Mouse (Mus musculus) induced T-regulatory cell, adult 2 months (primary cell): Measurements from ENCODE around the gene Slc7a11.
"Not testable (repeated sequence)": the region's sequence is repeated elsewhere in the genome, so short reads cannot be mapped to it uniquely, and the experiment has no call there.

Experiments used
- DNase-seq: peaks from one replicate; pipeline ENCODE4 v3.0.0-alpha.2; 2012; ENCODE audit warnings: low read depth

Gene Slc7a11

GRCm38 (mm10) chr3:50443421-50443916 is at the start of gene Slc7a11:
Gene Slc7a11, minus strand, starts transcription at chr3:50443614.
- peak; percentile 5 for DNase-seq

DNA sequence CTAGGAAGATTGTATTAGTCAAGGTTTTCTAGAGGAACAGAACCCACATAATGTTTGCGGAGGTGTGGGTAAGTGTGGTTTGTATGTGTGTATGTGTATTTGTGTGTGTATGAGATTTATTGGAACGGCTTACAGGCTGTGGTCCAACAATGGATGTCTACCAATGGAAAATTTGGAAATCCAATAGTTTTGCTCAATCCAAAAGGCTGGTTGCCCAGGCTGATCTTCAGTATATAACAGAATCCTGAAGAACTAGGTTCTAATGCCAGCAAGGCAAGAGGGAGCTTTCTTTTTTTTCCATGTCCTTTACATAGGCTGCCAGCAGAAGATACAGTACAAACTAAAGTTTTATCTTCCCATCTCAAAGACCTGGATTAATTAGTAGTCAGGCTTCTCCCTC is 48.3 kb upstream of the Slc7a11 start:
- DNase-seq: no peak

DNA sequence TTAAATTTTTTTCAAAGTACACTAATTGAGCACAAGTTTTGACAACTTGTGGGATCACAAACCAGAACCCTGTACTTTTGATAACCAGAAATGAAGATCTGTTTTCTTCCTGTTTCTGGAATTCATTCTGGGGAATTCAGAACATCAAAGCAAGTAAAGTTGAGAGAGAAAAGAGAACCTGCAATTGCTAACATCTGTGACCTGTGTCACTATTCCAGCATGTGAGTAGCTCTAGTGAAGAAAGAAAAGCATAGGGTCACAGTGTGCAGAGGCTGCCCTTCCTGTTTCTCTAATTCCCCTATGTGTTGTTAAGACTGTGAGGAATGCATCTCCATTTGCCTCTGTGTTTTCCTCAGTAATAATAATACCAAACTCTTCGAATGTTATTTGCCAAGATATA is 40.7 kb upstream of the Slc7a11 start:
- no peak for DNase-seq

- DNase-seq: no peak
These were observed 18.8 kb upstream of the Slc7a11 start for GRCm38 (mm10) chr3:50462223-50462622.

DNA sequence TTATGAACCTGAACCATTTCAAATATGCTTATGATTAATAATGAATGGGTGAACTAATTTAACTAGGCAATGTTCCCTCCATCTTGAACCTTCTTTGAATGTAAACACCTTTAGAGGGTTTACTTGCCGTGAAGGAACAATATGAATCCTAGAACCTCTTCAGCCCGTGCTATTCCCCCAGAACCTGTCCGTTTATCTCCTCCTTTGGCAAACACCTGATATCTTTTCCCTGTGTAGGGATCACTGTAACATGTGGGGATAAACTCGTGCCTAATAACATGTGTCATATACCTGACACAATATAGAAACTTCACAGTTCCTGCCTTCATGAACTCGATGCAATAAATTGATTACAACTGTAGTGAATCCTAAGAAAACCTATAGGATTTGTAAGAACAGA is 13.7 kb upstream of the Slc7a11 start:
- DNase-seq: no peak

DNA sequence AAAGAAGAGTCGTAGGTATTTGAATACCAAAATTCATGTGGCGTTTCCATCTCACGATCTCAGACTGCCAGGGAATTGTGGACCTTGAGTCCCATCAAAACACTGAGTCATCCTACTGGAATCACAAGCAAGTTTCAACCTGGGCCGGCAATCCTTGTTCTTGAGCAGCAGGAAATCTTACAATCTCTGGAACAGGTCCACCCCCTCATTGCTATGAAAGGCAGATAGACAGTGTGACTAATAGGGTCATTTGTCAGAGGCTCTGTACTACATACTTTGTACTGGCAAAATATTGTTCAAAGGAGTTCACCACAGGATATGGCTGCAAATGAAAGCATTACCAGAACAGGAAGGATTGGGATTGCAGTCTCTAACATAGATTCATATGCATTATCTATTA is 13.2 kb upstream of the Slc7a11 start:
- no peak for DNase-seq

DNA sequence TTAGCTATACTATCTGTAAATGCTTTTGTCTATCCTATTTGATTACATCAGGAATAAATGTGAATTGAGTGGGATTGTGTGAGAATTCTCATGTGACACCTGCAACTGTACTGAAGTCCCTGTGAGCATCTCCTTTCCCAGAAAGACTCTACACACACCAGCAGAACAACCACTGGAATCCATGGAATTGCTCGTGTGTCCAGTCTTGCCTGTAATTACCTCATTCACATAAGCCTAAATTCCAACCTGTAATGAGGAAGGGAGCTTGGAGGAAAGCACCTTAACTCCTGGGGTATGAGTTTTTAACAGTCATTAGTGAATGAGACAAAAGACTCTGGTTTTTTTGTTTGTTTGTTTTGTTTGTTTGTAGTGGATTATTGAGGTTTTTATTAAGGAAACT is 12.6 kb upstream of the Slc7a11 start:
- DNase-seq: no peak

GRCm38 (mm10) chr3:50445050-50445775 is 1.8 kb upstream of the Slc7a11 start:
- DNase-seq: no peak

- peak; percentile 10 for DNase-seq
These were observed 528 bp upstream of the Slc7a11 start for GRCm38 (mm10) chr3:50443942-50444341.

DNA sequence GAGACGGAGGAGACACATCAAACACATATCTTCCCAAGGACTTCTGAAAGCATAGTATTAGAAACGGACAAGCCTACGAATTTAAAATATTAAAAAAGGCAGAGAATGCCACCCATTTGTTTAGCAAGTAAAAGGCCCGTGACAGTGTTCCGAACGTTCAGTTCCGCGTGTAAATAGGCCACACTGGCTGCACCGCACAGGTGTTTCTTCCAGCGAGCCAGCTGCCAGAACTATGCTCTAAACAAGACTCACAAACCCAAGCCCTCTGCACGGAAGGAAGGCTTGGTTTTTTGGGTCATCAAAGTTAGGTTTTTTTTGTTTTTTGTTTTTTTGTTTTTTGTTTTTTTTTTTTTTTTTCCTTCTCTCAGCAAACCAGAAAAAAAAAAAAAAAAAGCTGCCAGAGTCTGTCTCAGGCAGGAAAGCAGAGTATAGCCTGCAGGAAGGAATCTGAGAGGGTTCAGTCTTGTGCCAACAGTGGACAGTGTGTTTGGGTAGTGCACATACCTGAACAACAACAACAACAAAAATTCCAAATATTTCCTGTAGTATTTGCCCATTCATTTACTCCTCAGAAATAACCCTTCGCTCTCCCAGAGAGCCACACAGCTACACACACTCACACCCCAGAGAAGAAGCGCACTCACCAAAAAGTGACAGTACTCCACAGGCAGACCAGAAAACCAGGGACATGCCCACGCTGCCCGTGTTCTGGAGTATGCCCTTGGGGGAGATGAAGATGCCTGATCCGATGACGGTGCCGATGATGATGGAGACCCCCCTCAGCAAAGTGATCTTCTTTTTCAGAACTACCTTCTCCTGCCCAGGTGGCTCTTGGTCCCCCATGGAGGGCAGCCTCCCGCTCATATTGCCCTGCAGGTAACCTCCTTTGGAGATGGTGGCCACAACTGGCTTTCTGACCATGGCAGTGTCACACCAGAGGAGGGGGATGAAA is 797 bp downstream of the Slc7a11 start:
- no peak for DNase-seq

GRCm38 (mm10) chr3:50441330-50441729 is 2.1 kb downstream of the Slc7a11 start:
- DNase-seq: no peak

GRCm38 (mm10) chr3:50440409-50440808 is 3.0 kb downstream of the Slc7a11 start:
- DNase-seq: no peak

GRCm38 (mm10) chr3:50439429-50439828 is 4.0 kb downstream of the Slc7a11 start:
- DNase-seq: no peak

DNA sequence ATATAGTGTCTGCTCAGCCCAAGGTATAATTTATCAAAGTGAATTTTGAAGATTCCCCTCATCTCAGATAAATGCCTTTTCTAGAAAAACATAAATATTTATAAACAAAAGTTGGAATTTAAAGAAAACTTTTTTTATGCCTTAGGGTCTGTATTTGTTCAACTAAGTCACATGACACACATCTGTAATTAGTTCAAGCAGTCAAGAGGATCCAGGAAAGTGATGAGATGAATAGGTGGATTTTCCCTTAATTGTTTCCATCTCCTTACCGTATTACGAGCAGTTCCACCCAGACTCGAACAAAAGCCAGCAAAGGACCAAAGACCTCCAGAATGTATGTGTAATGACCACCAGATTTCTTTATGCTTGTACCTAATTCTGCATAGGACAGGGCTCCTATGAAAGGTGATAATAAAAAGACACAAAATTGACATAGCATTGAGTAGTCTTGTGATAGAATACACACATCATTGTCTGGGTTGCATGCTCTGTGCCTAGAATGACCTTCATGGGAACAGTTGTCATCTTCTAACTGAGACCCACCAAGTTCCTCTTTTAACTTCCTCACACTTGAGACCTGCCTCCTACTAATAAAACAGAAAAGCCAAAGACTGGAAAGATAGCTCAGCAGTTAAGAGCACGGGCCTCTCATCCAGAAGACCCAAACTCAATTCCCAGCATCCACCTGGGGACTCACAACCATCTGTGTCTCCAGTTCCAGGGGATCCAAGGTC is 4.7 kb downstream of the Slc7a11 start:
- DNase-seq: no peak

DNA sequence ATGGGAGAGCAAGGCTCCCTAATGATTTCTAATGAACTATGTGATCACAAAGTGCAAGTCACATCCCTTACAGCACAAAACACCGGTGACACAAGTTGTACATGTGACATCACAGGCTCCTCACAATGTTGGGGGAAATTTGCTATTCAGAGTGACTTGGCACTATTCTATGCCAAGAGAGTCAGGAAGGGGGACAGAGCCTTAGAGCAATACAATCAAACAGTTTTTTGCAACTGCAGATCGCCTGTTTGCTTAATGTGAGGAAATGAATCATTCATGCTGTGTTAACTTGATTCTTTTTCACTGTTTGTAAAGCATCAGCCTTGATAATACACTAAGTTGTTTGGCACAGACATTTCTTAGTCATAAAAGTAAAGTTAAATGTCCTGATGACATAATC is 5.3 kb downstream of the Slc7a11 start:
- not testable (repeated sequence) for DNase-seq

GRCm38 (mm10) chr3:50436409-50436808 is 7.0 kb downstream of the Slc7a11 start:
- DNase-seq: not testable (repeated sequence)

DNA sequence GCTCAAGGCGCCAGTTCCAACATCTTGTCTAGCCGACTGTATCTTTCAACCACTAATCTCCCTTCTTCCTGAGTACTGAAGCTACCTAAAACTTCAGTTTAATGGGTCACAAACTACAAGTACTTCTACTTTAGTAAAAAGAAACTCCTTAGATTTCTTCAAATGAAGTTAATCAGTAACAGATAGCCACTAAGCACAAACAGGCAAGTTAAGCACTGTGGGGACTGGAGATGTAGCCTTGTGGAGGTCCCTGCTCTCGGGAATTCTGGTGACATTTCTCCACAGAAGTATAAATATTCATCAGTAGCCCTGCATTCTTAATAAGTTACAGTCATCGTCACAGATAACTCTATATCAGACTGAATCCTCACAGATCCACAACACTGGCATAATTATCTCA is 9.6 kb downstream of the Slc7a11 start:
- DNase-seq: no peak

DNA sequence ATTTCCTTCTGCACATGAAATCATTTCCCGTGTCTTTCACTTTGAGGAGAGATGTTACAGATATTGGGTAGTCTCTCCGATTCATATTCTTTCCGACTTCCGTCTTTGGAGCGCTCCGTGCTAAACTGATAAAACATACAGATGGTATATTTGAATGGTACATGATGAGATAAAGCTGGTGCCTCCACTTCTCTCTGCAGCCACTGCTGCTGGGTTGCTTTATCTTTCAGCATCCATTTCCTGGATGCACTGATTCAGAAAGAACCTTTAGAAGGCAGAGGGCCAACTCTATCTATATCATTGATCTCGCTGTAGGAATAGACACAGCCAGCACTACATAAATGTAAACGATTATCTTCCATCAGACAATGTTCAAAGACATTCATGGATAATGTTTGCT is 12.6 kb downstream of the Slc7a11 start:
- no peak for DNase-seq

GRCm38 (mm10) chr3:50421480-50422277 is 21.7 kb downstream of the Slc7a11 start:
- DNase-seq: no peak

DNA sequence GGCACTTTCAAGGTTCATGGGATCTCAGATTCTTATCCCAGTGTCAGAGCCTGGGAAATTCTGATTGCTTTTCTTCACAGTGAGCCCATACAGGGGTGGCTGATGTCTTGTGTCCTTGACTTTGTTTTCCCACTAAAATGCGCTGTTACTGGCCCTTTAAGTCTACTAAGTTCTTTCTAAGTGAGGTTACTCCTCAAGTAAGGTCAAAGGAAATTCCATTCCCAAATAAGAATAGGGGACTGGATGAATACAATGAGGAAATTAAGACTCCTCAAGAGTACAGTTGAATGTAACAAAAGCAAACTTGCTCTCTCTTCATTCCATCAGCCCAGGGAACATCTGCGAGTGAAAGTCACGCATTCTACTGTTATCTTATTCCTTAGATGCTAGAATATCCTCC is 24.3 kb downstream of the Slc7a11 start:
- DNase-seq: no peak

GRCm38 (mm10) chr3:50406771-50407170 is 36.6 kb downstream of the Slc7a11 start:
- DNase-seq: no peak
